Comparison of ENCODE assay signal across 24 mouse cellular contexts in genomic region chr8:7760987-7761386, GRCm38 (mm10).
DNase-seq lines count a peak whose midpoint lies in the region; ATAC-seq and TF ChIP-seq lines count a peak whose summit lies in the region.
"Had no signal": no experiment of that assay in that cellular context is flagged by ENCODE, and none has a peak within 500 bp of the region (broad histone marks: within the 10 kb centered on the region; RNA-seq: fewer than 3 reads in every experiment).

No protein-coding gene starts in this region.

- no peaks in the 10 kb centered on the region for H3K36me3 ChIP-seq in forebrain, embryonic 14.5 days (ENCODE audit: control insufficient read depth, insufficient read depth, low read length)
- H3K36me3 ChIP-seq in forebrain, embryonic 13.5 days (ENCODE audit: poor library complexity, severe bottlenecking): no peaks in the 10 kb centered on the region
- H3K36me3 ChIP-seq in forebrain, postnatal 0 days (ENCODE audit: insufficient read depth): no peaks in the 10 kb centered on the region
- H3K36me3 ChIP-seq in forebrain, embryonic 10.5 days (replicated peaks): no peaks in the 10 kb centered on the region
- H3K36me3 ChIP-seq: embryonic facial prominence, embryonic 10.5 days; embryonic facial prominence, embryonic 12.5 days; forebrain, embryonic 15.5 days; G1E had no signal

- TF ChIP-seq CTCF in forebrain, postnatal 0 days (IDR thresholded peaks at IDR 0.05; ENCODE audit: low read depth): no peak

- H3K4me1 ChIP-seq in forebrain, embryonic 14.5 days (ENCODE audit: control insufficient read depth, insufficient read depth, low read length): no peaks in the 10 kb centered on the region
- no peaks in the 10 kb centered on the region for H3K4me1 ChIP-seq in forebrain, embryonic 13.5 days
- no peaks in the 10 kb centered on the region for H3K4me1 ChIP-seq in forebrain, postnatal 0 days (ENCODE audit: insufficient read depth)
- peaks cover 17% of the 10 kb centered on the region for H3K4me1 ChIP-seq in forebrain, embryonic 10.5 days
- H3K4me1 ChIP-seq: embryonic facial prominence, embryonic 10.5 days; embryonic facial prominence, embryonic 12.5 days; forebrain, embryonic 15.5 days had no signal

- no peak for ATAC-seq in forebrain, embryonic 14.5 days
- no peak for ATAC-seq in forebrain, embryonic 13.5 days
- ATAC-seq in forebrain, postnatal 0 days: peak; percentile 51; the same call in 1 of the 2 replicates
- ATAC-seq: activated CD4-positive, CD25-positive, alpha-beta regulatory T cell, adult 4 months; CD4-positive, CD25-positive, alpha-beta regulatory T cell, adult 4 months; forebrain, embryonic 15.5 days; Patski had no signal

- no peak overlapping the region for H3K27ac ChIP-seq in forebrain, embryonic 14.5 days (ENCODE audit: low read depth, low read length)
- H3K27ac ChIP-seq in forebrain, embryonic 13.5 days: no peak overlapping the region
- no peak overlapping the region for H3K27ac ChIP-seq in forebrain, postnatal 0 days (ENCODE audit: low read depth, low read length)
- H3K27ac ChIP-seq in forebrain, embryonic 10.5 days: no peak overlapping the region
- H3K27ac ChIP-seq: embryonic facial prominence, embryonic 10.5 days; embryonic facial prominence, embryonic 12.5 days; forebrain, embryonic 15.5 days had no signal

- no peak overlapping the region for H3K9ac ChIP-seq in forebrain, embryonic 14.5 days (ENCODE audit: low read length)
- no peak overlapping the region for H3K9ac ChIP-seq in forebrain, embryonic 13.5 days
- H3K9ac ChIP-seq in forebrain, postnatal 0 days: no peak overlapping the region
- H3K9ac ChIP-seq: embryonic facial prominence, embryonic 12.5 days; forebrain, embryonic 15.5 days had no signal

- H3K27me3 ChIP-seq in forebrain, embryonic 14.5 days (replicated peaks; ENCODE audit: control insufficient read depth, insufficient read depth, low read length): no peaks in the 10 kb centered on the region
- H3K27me3 ChIP-seq in forebrain, embryonic 13.5 days: no peaks in the 10 kb centered on the region
- no peaks in the 10 kb centered on the region for H3K27me3 ChIP-seq in forebrain, postnatal 0 days (ENCODE audit: insufficient read depth, low read length)
- no peaks in the 10 kb centered on the region for H3K27me3 ChIP-seq in forebrain, embryonic 10.5 days (ENCODE audit: poor library complexity, severe bottlenecking)
- H3K27me3 ChIP-seq: CH12.LX; embryonic facial prominence, embryonic 12.5 days; forebrain, embryonic 15.5 days; Patski had no signal

- no peaks in the 10 kb centered on the region for H3K9me3 ChIP-seq in forebrain, embryonic 14.5 days (replicated peaks; ENCODE audit: control insufficient read depth, low read length)
- no peaks in the 10 kb centered on the region for H3K9me3 ChIP-seq in forebrain, embryonic 13.5 days (replicated peaks)
- H3K9me3 ChIP-seq in forebrain, postnatal 0 days (ENCODE audit: low read length): no peaks in the 10 kb centered on the region
- H3K9me3 ChIP-seq in forebrain, embryonic 10.5 days: no peaks in the 10 kb centered on the region
- H3K9me3 ChIP-seq: embryonic facial prominence, embryonic 10.5 days; embryonic facial prominence, embryonic 12.5 days; forebrain, embryonic 15.5 days; G1E had no signal

- no peak overlapping the region for H3K4me2 ChIP-seq in forebrain, embryonic 14.5 days (ENCODE audit: low read length)
- H3K4me2 ChIP-seq in forebrain, embryonic 13.5 days: no peak overlapping the region
- H3K4me2 ChIP-seq in forebrain, postnatal 0 days (ENCODE audit: low read depth): no peak overlapping the region
- H3K4me2 ChIP-seq: embryonic facial prominence, embryonic 12.5 days; forebrain, embryonic 15.5 days had no signal

- DNase-seq in forebrain, embryonic 14.5 days (ENCODE audit: low spot score): peak; percentile 42
- DNase-seq in forebrain, postnatal 0 days: peak; percentile 62
- no peak for DNase-seq in forebrain, embryonic 10.5 days (ENCODE audit: extremely low spot score, low spot score)
- peak; percentile 2 for DNase-seq in right cerebral cortex, postnatal 4 days
- DNase-seq in right cerebral cortex, adult 18-20 months: no peak
- no peak for DNase-seq in frontal cortex, postnatal 10 days (ENCODE audit: low spot score in 2 of 2)
- DNase-seq: adrenal gland, adult 8-10 months; adrenal gland, postnatal 14 days; adrenal gland, postnatal 36 days; B cell, adult 2 months; cerebellum, adult 11-12 months; cerebellum, adult 2 months; cerebellum, adult 9-10 months; cerebellum, postnatal 10 days; cerebellum, postnatal 25 days had no signal

- WGBS in forebrain, embryonic 14.5 days: 74% methylated on average over 4 of the region's 4 CpGs
- 72% methylated on average over 4 of the region's 4 CpGs for WGBS in forebrain, embryonic 13.5 days
- 41% methylated on average over 4 of the region's 4 CpGs for WGBS in forebrain, postnatal 0 days
- WGBS in forebrain, embryonic 10.5 days: 86% methylated on average over 4 of the region's 4 CpGs

- no peak overlapping the region for H3K4me3 ChIP-seq in forebrain, embryonic 14.5 days (ENCODE audit: low read depth, low read length)
- H3K4me3 ChIP-seq in forebrain, embryonic 13.5 days: no peak overlapping the region
- no peak overlapping the region for H3K4me3 ChIP-seq in forebrain, postnatal 0 days (ENCODE audit: low read depth, low read length)
- H3K4me3 ChIP-seq in forebrain, embryonic 10.5 days: no peak overlapping the region
- H3K4me3 ChIP-seq: embryonic facial prominence, embryonic 10.5 days; embryonic facial prominence, embryonic 12.5 days; forebrain, embryonic 15.5 days had no signal

Comparison
In these comparisons a context has a peak if more than half of its experiments do, and no peak if none do; other contexts are left out.
1. DNase-seq: peak in forebrain, embryonic 14.5 days (single experiment), forebrain, postnatal 0 days (single experiment) and right cerebral cortex, postnatal 4 days (single experiment); none in forebrain, embryonic 10.5 days (single experiment), right cerebral cortex, adult 18-20 months (single experiment) and frontal cortex, postnatal 10 days (0 of 2).